ENCODE assay signal across 27 mouse cellular contexts in genomic region chr13:98121124-98121470, GRCm38 (mm10).
A peak's percentile ranks its signal among the peaks of the same experiment; 100 is the strongest.
DNase-seq lines count a peak whose midpoint lies in the region; ATAC-seq and TF ChIP-seq lines count a peak whose summit lies in the region.
"Had no signal": no experiment of that assay in that cellular context is flagged by ENCODE, and none has a peak within 500 bp of the region (broad histone marks: within the 10 kb centered on the region; RNA-seq: fewer than 3 reads in every experiment).

No protein-coding gene starts in this region.

- H3K9me3 ChIP-seq in heart, embryonic 15.5 days (replicated peaks) = no peaks in the 10 kb centered on the region
- no peaks in the 10 kb centered on the region for H3K9me3 ChIP-seq in kidney, postnatal 0 days (replicated peaks; ENCODE audit: low read length)
- no peaks in the 10 kb centered on the region for H3K9me3 ChIP-seq in kidney, embryonic 14.5 days (ENCODE audit: control insufficient read depth, low read length)
- no peaks in the 10 kb centered on the region for H3K9me3 ChIP-seq in midbrain, embryonic 11.5 days (ENCODE audit: control insufficient read depth, low read length)
- H3K9me3 ChIP-seq in midbrain, embryonic 16.5 days (replicated peaks; ENCODE audit: control insufficient read depth, low read length, poor library complexity, severe bottlenecking) = no peaks in the 10 kb centered on the region
- H3K9me3 ChIP-seq: forebrain, embryonic 13.5 days; hindbrain, embryonic 13.5 days; liver, embryonic 12.5 days; midbrain, embryonic 13.5 days had no signal

- no peak overlapping the region for H3K4me2 ChIP-seq in heart, embryonic 15.5 days
- H3K4me2 ChIP-seq in kidney, postnatal 0 days (ENCODE audit: low read length) = no peak overlapping the region
- no peak overlapping the region for H3K4me2 ChIP-seq in kidney, embryonic 14.5 days (replicated peaks; ENCODE audit: low read depth, low read length)
- no peak overlapping the region for H3K4me2 ChIP-seq in midbrain, embryonic 11.5 days
- H3K4me2 ChIP-seq in midbrain, embryonic 16.5 days (ENCODE audit: low read length) = no peak overlapping the region
- H3K4me2 ChIP-seq: forebrain, embryonic 13.5 days; hindbrain, embryonic 13.5 days; liver, embryonic 12.5 days; midbrain, embryonic 13.5 days had no signal

- H3K27ac ChIP-seq in heart, embryonic 15.5 days = peak overlapping the region; percentile 52
- 0 out of 2 replicates have a peak overlapping the region, but pooled peaks have one; percentile 42 for H3K27ac ChIP-seq in kidney, postnatal 0 days
- H3K27ac ChIP-seq in kidney, embryonic 14.5 days (ENCODE audit: low read depth, low read length) = no peak overlapping the region
- H3K27ac ChIP-seq in midbrain, embryonic 11.5 days (ENCODE audit: low read depth, low read length) = no peak overlapping the region
- H3K27ac ChIP-seq in midbrain, embryonic 16.5 days (ENCODE audit: low read length) = no peak overlapping the region
- H3K27ac ChIP-seq in thymus, adult 2 months (ENCODE audit: control insufficient read depth, insufficient read depth, low read length) = no peak overlapping the region
- H3K27ac ChIP-seq: forebrain, embryonic 13.5 days; hindbrain, embryonic 13.5 days; liver, embryonic 12.5 days; midbrain, embryonic 13.5 days had no signal

- H3K36me3 ChIP-seq in heart, embryonic 15.5 days = no peaks in the 10 kb centered on the region
- H3K36me3 ChIP-seq in kidney, postnatal 0 days (ENCODE audit: insufficient read depth, low read length) = no peaks in the 10 kb centered on the region
- H3K36me3 ChIP-seq in kidney, embryonic 14.5 days (ENCODE audit: control insufficient read depth, insufficient read depth, low read length) = no peaks in the 10 kb centered on the region
- no peaks in the 10 kb centered on the region for H3K36me3 ChIP-seq in midbrain, embryonic 11.5 days (ENCODE audit: control insufficient read depth, insufficient read depth, low read length)
- no peaks in the 10 kb centered on the region for H3K36me3 ChIP-seq in midbrain, embryonic 16.5 days (ENCODE audit: control insufficient read depth, insufficient read depth, low read length)
- no peaks in the 10 kb centered on the region for H3K36me3 ChIP-seq in thymus, adult 2 months (ENCODE audit: control insufficient read depth, insufficient read depth, low read length)
- H3K36me3 ChIP-seq: hindbrain, embryonic 13.5 days; liver, embryonic 12.5 days; midbrain, embryonic 13.5 days had no signal

- H3K4me3 ChIP-seq in heart, embryonic 15.5 days = no peak overlapping the region
- H3K4me3 ChIP-seq in kidney, postnatal 0 days (replicated peaks; ENCODE audit: low read depth, low read length) = no peak overlapping the region
- H3K4me3 ChIP-seq in kidney, embryonic 14.5 days (ENCODE audit: low read length) = no peak overlapping the region
- H3K4me3 ChIP-seq in midbrain, embryonic 11.5 days (ENCODE audit: low read depth, low read length) = no peak overlapping the region
- no peak overlapping the region for H3K4me3 ChIP-seq in midbrain, embryonic 16.5 days (ENCODE audit: low read depth, low read length)
- no peak overlapping the region for H3K4me3 ChIP-seq in thymus, adult 2 months (ENCODE audit: control insufficient read depth, insufficient read depth, low read length)
- H3K4me3 ChIP-seq: forebrain, embryonic 13.5 days; hindbrain, embryonic 13.5 days; liver, embryonic 12.5 days; megakaryocyte, embryonic 14.5 days; midbrain, embryonic 13.5 days had no signal

- intact Hi-C loops in heart, postnatal 36 days (cut with DNase I) = loop anchor here (5.0 kb wide), 2 partner anchors 86 to 89 kb away; partner anchors contain the start of gene Arhgef28

- H3K27me3 ChIP-seq in heart, embryonic 15.5 days = no peaks in the 10 kb centered on the region
- H3K27me3 ChIP-seq in kidney, postnatal 0 days (ENCODE audit: insufficient read depth, low read length) = no peaks in the 10 kb centered on the region
- H3K27me3 ChIP-seq in kidney, embryonic 14.5 days (ENCODE audit: control insufficient read depth, insufficient read depth, low read length) = no peaks in the 10 kb centered on the region
- H3K27me3 ChIP-seq in midbrain, embryonic 11.5 days (ENCODE audit: control insufficient read depth, insufficient read depth, low read length) = no peaks in the 10 kb centered on the region
- no peaks in the 10 kb centered on the region for H3K27me3 ChIP-seq in midbrain, embryonic 16.5 days (ENCODE audit: control insufficient read depth, insufficient read depth, low read depth, low read length)
- no peaks in the 10 kb centered on the region for H3K27me3 ChIP-seq in thymus, adult 2 months (ENCODE audit: control insufficient read depth, insufficient read depth, low read length)
- H3K27me3 ChIP-seq: hindbrain, embryonic 13.5 days; midbrain, embryonic 13.5 days had no signal

- no peak overlapping the region for H3K9ac ChIP-seq in heart, embryonic 15.5 days
- no peak overlapping the region for H3K9ac ChIP-seq in kidney, postnatal 0 days (ENCODE audit: low read depth, low read length)
- H3K9ac ChIP-seq in kidney, embryonic 14.5 days (ENCODE audit: low read depth, low read length) = no peak overlapping the region
- H3K9ac ChIP-seq in midbrain, embryonic 11.5 days (ENCODE audit: low read length) = no peak overlapping the region
- no peak overlapping the region for H3K9ac ChIP-seq in midbrain, embryonic 16.5 days (ENCODE audit: low read depth, low read length)
- H3K9ac ChIP-seq: forebrain, embryonic 13.5 days; hindbrain, embryonic 13.5 days; liver, embryonic 12.5 days; liver, postnatal 0 days; midbrain, embryonic 13.5 days had no signal

- no peak for TF ChIP-seq POLR2A in thymus, adult 2 months (IDR thresholded peaks at IDR 0.05; ENCODE audit: control insufficient read depth, extremely low read depth, insufficient read depth, low read length, poor library complexity)

- peaks cover 17% of the 10 kb centered on the region for H3K4me1 ChIP-seq in heart, embryonic 15.5 days (replicated peaks)
- H3K4me1 ChIP-seq in kidney, postnatal 0 days (replicated peaks; ENCODE audit: insufficient read depth, low read length) = no peaks in the 10 kb centered on the region; the same call in 1 of the 2 replicates
- H3K4me1 ChIP-seq in kidney, embryonic 14.5 days (ENCODE audit: control insufficient read depth, insufficient read depth, low read length) = no peaks in the 10 kb centered on the region
- no peaks in the 10 kb centered on the region; the same call in none of the 2 replicates for H3K4me1 ChIP-seq in midbrain, embryonic 11.5 days (ENCODE audit: control insufficient read depth, insufficient read depth, low read length)
- no peaks in the 10 kb centered on the region for H3K4me1 ChIP-seq in midbrain, embryonic 16.5 days (ENCODE audit: control insufficient read depth, insufficient read depth, low read length)
- peaks cover 6% of the 10 kb centered on the region for H3K4me1 ChIP-seq in thymus, adult 2 months (replicated peaks; ENCODE audit: control insufficient read depth, insufficient read depth, low read length)

- no peak for TF ChIP-seq CTCF in kidney, postnatal 0 days (IDR thresholded peaks at IDR 0.05; ENCODE audit: low read depth)
- no peak for TF ChIP-seq CTCF in thymus, adult 2 months (IDR thresholded peaks at IDR 0.05; ENCODE audit: borderline replicate concordance, control insufficient read depth, extremely low read depth, insufficient read depth, low read length, poor library complexity)

- DNase-seq in heart, postnatal 36 days = no peak
- no peak for DNase-seq in kidney, postnatal 0 days (ENCODE audit: low spot score)
- DNase-seq in midbrain, embryonic 11.5 days (ENCODE audit: low spot score, missing footprints) = peak; percentile 61
- DNase-seq in thymus, adult 2 months = no peak
- DNase-seq: adrenal gland, postnatal 25 days; B cell, adult 2 months; cerebellum, adult 18-20 months; cerebellum, postnatal 10 days; gastrocnemius, postnatal 25 days; heart, postnatal 10 days; kidney, adult 9 months; kidney, postnatal 36 days; layer of hippocampus, postnatal 36 days; left cerebral cortex, postnatal 4 days; liver, postnatal 0 days; lung, postnatal 4 days; thymus, adult 18-20 months; thymus, postnatal 36 days had no signal

- WGBS in heart, embryonic 15.5 days = 79% methylated on average over 4 of the region's 4 CpGs
- 83% methylated on average over 4 of the region's 4 CpGs for WGBS in kidney, postnatal 0 days
- WGBS in kidney, embryonic 14.5 days = 91% methylated on average over 4 of the region's 4 CpGs
- 86% methylated on average over 4 of the region's 4 CpGs for WGBS in midbrain, embryonic 11.5 days
- WGBS in midbrain, embryonic 16.5 days = 93% methylated on average over 4 of the region's 4 CpGs
- 94% methylated on average over 4 of the region's 4 CpGs for WGBS in thymus, adult 2 months

- no peak for ATAC-seq in heart, embryonic 15.5 days (replicated peaks; ENCODE audit: insufficient number of reproducible peaks, insufficient read depth, low FRiP score, low read depth)
- ATAC-seq in kidney, postnatal 0 days (replicated peaks; ENCODE audit: low FRiP score, low read depth) = no peak
- no peak for ATAC-seq in kidney, embryonic 14.5 days (ENCODE audit: low FRiP score, low TSS enrichment)
- no peak for ATAC-seq in midbrain, embryonic 11.5 days (ENCODE audit: low FRiP score)
- ATAC-seq in midbrain, embryonic 16.5 days = no peak
- ATAC-seq: forebrain, embryonic 13.5 days; intestine, embryonic 16.5 days; liver, embryonic 12.5 days; liver, postnatal 0 days; midbrain, embryonic 13.5 days had no signal

Comparison
In these comparisons a context has a peak if more than half of its experiments do, and no peak if none do; other contexts are left out.
1. H3K27ac ChIP-seq: peak in heart, embryonic 15.5 days (single experiment) and kidney, postnatal 0 days (single experiment); none in kidney, embryonic 14.5 days (single experiment), midbrain, embryonic 11.5 days (single experiment), midbrain, embryonic 16.5 days (single experiment) and thymus, adult 2 months (single experiment).